Mouse (Mus musculus): ENCODE measurements around the gene Cfap74.

Gene Cfap74

GRCm38 (mm10) chr4:155409058-155409776 is at the start of gene Cfap74:
TSS of gene Cfap74 (plus strand) at chr4:155409190.
- peak; percentile 83 to 85 for DNase-seq (ENCODE audit: low spot score in 2 of 2)

GRCm38 (mm10) chr4:155359560-155360464 is 49.2 kb upstream of the Cfap74 start:
- no peak for DNase-seq (ENCODE audit: low spot score in 2 of 2)

- DNase-seq (ENCODE audit: low spot score in 2 of 2), result peak; percentile 49 to 53
These were observed 48.1 kb upstream of the Cfap74 start for GRCm38 (mm10) chr4:155360856-155361255.

GRCm38 (mm10) chr4:155361303-155361791 is 47.6 kb upstream of the Cfap74 start, which contains the start of gene Prkcz:
TSS of gene Prkcz (minus strand) at chr4:155361361.
- DNase-seq (ENCODE audit: low spot score in 2 of 2), result peak; percentile 86 to 88

- no peak for DNase-seq (ENCODE audit: low spot score in 2 of 2)
These were observed 46.5 kb upstream of the Cfap74 start for GRCm38 (mm10) chr4:155362443-155362842.

GRCm38 (mm10) chr4:155366784-155367183 is 42.2 kb upstream of the Cfap74 start:
- no peak for DNase-seq (ENCODE audit: low spot score in 2 of 2)

- DNase-seq (ENCODE audit: low spot score in 2 of 2), result no peak
These were observed 41.3 kb upstream of the Cfap74 start for GRCm38 (mm10) chr4:155367739-155368138.

- DNase-seq (ENCODE audit: low spot score in 2 of 2), result peak; percentile 67 to 87
These were observed 40.3 kb upstream of the Cfap74 start for GRCm38 (mm10) chr4:155368684-155369083.

GRCm38 (mm10) chr4:155370737-155371715 is 38.0 kb upstream of the Cfap74 start:
- DNase-seq (ENCODE audit: low spot score in 2 of 2), result no peak

GRCm38 (mm10) chr4:155371797-155372735 is 36.9 kb upstream of the Cfap74 start:
- no peak for DNase-seq (ENCODE audit: low spot score in 2 of 2)

- DNase-seq (ENCODE audit: low spot score in 2 of 2), result no peak
These were observed 27.0 kb upstream of the Cfap74 start for GRCm38 (mm10) chr4:155381974-155382373.

GRCm38 (mm10) chr4:155382752-155383151 is 26.2 kb upstream of the Cfap74 start:
- no peak for DNase-seq (ENCODE audit: low spot score in 2 of 2)

- DNase-seq (ENCODE audit: low spot score in 2 of 2), result no peak
These were observed 25.7 kb upstream of the Cfap74 start for GRCm38 (mm10) chr4:155383326-155383725.

GRCm38 (mm10) chr4:155387166-155387565 is 21.8 kb upstream of the Cfap74 start:
- DNase-seq (ENCODE audit: low spot score in 2 of 2), result no peak

- DNase-seq (ENCODE audit: low spot score in 2 of 2), result no peak
These were observed 13.5 kb upstream of the Cfap74 start for GRCm38 (mm10) chr4:155395471-155395870.

GRCm38 (mm10) chr4:155396751-155397150 is 12.2 kb upstream of the Cfap74 start:
- DNase-seq (ENCODE audit: low spot score in 2 of 2), result no peak

- peak in 1 of 2 experiments; percentile 32 for DNase-seq (ENCODE audit: low spot score in 2 of 2)
These were observed 11.3 kb upstream of the Cfap74 start, which contains the start of gene Gabrd for GRCm38 (mm10) chr4:155397511-155398221. TSS of gene Gabrd (minus strand) at chr4:155398112.

- no peak for DNase-seq (ENCODE audit: low spot score in 2 of 2)
These were observed 10.8 kb upstream of the Cfap74 start for GRCm38 (mm10) chr4:155398222-155398540.

GRCm38 (mm10) chr4:155401121-155401520 is 7.9 kb upstream of the Cfap74 start:
- no peak for DNase-seq (ENCODE audit: low spot score in 2 of 2)

GRCm38 (mm10) chr4:155402489-155402888 is 6.5 kb upstream of the Cfap74 start:
- DNase-seq (ENCODE audit: low spot score in 2 of 2), result no peak
